Mouse (Mus musculus) liver, postnatal 0 days (tissue): ENCODE measurements around the gene Slc41a1. TPM values are rescaled to one million over a fixed set of nuclear protein-coding genes. Genes with fewer than 3 reads are reported as not detected.

Experiments
- ATAC-seq: fragments of 200-750 bp; cut with Nextera tagmentation; 2 replicates; pipeline ENCODE4 v1.8.0; 2017; ENCODE audit warnings: mild to moderate bottlenecking, moderate library complexity
- DNase-seq: peaks from one replicate; pipeline ENCODE4 v3.0.0-alpha.2; 2016
- H3K27ac ChIP-seq: fragments of 300-500 bp; sonication (generic); 2 replicates; pipeline ENCODE4 v1.5.1; 2014; ENCODE audit warnings: antibody characterized with exemption, moderate library complexity, mild to moderate bottlenecking, low read depth
- H3K27me3 ChIP-seq: fragments of 300-500 bp; sonication (generic); 2 replicates; pipeline ENCODE4 v1.6.1; 2014; ENCODE audit warnings: low read length, control low read depth, mixed read lengths; ENCODE audit not compliant: insufficient read depth
- H3K36me3 ChIP-seq: fragments of 300-500 bp; sonication (generic); replicated peaks from 2 replicates; pipeline ENCODE4 v1.6.1; 2014; ENCODE audit warnings: mild to moderate bottlenecking, control low read depth, low read length, moderate library complexity, mixed read lengths; ENCODE audit not compliant: insufficient read depth
- H3K4me1 ChIP-seq: fragments of 300-500 bp; sonication (generic); 2 replicates; pipeline ENCODE4 v1.6.1; 2014; ENCODE audit warnings: antibody characterized with exemption, mild to moderate bottlenecking, control low read depth; ENCODE audit not compliant: insufficient read depth
- H3K4me2 ChIP-seq: fragments of 300-500 bp; sonication (generic); 2 replicates; pipeline ENCODE4 v1.6.1; 2014; ENCODE audit warnings: low read depth, mild to moderate bottlenecking, low read length, moderate library complexity, mixed read lengths
- H3K4me3 ChIP-seq: fragments of 300-500 bp; sonication (generic); 2 replicates; pipeline ENCODE4 v1.5.1; 2014; ENCODE audit warnings: low read depth, low read length
- H3K9ac ChIP-seq: fragments of 300-500 bp; sonication (generic); replicated peaks from 2 replicates; pipeline ENCODE4 v1.6.1; 2014; ENCODE audit warnings: mild to moderate bottlenecking, moderate library complexity
- H3K9me3 ChIP-seq: fragments of 300-500 bp; sonication (generic); 2 replicates; pipeline ENCODE4 v1.6.1; 2016; ENCODE audit warnings: mild to moderate bottlenecking, control low read depth, low read length, mixed read lengths
- CTCF ChIP-seq: sonication (generic); IDR thresholded peaks from 2 replicates; pipeline ENCODE4 v1.5.1; 2016; ENCODE audit warnings: antibody characterized with exemption, low read depth
- EP300 ChIP-seq: IDR thresholded peaks from 2 replicates; pipeline ENCODE4 v1.6.1; 2016; ENCODE audit warnings: antibody characterized with exemption, low read depth, mild to moderate bottlenecking
- WGBS: fragments of 180-500 bp; shearing (Covaris S2); extraction: QIAGEN DNeasy Blood & Tissue Kit; methylation state at CpG from one replicate; pipeline ENCODE4 v1.1.7; 2014; ENCODE audit not compliant: insufficient replicate concordance; 5-methylcytosine and 5-hydroxymethylcytosine counted together
- polyA plus RNA-seq: library from polyadenylated mRNA; unstranded; fragments of >200 nt; fragmentation: Nextera tagmentation; extraction: Ambion mirVana; gene quantifications from 2 replicates; pipeline ENCODE4 v1.2.1, GENCODE M21; 2015

The Slc41a1 gene
- polyA plus RNA-seq, 1 experiment from 2014 or later: 0.81 TPM

DNA sequence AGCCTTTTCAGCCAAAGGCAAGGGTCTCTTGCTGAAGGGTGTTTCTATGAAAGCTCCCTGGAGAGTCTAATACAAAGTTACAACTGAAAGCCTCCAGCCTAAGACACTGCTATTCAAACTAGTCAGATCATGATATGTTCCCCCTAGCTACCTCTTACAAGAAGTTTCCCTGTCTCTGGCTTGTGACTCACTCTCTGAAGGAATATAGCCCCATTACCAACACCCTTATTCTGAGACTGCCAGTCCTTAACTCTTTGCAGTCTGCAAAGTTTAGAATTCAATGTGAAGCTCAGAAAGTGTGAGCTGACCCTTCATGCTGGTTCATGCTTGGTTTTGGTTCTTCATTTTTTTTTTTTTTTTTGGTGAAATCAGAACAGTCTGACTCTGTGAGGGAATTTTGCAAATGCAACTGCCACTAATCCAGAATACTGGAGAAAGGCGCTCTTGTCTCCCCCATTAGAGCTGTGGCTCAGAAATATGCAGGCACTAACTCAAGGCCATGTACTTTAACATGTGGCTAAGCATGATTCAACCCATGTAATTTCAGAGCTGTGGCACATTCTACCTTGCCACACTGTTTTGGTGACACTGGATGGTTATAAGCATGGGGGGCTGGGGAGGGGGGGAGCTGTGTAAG lies 4.3 kb upstream of the Slc41a1 start:
- Histone ChIP-seq H3K4me1 (peaks cover 10% of the 10 kb centered on the region), H3K4me3 (no peak overlapping the region), H3K36me3 (no peaks in the 10 kb centered on the region), H3K27me3 (no peaks in the 10 kb centered on the region), H3K27ac (no peak overlapping the region), H3K9ac (no peak overlapping the region), H3K9me3 (no peaks in the 10 kb centered on the region; the same call in 1 of the 2 replicates), H3K4me2 (no peak overlapping the region)
- no peak for TF ChIP-seq CTCF
- no peak for TF ChIP-seq EP300
- 83% methylated on average over 1 of the region's 1 CpGs for WGBS
- no peak for ATAC-seq
- DNase-seq: no peak

DNA sequence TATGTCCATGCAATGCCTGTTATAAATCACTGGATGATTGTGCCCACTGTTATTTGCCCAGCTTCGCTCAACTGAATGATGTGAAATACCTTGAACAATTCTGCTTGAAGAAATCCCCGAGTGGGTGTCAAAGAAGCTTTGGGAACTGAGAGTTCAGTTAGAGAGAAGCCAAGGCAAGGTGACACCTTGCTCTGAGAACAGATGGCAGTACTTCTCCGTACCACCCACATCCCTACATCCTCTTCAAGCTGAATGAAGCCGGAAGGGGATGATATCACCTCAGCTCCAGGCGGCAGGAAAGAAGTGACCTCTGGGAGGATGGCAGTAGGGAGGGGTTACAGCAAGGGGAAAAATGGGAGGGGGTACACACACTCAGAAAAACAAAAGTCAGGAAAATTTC lies 3.7 kb upstream of the Slc41a1 start:
- Histone ChIP-seq H3K9me3 (no peaks in the 10 kb centered on the region; the same call in 1 of the 2 replicates), H3K4me3 (no peak overlapping the region), H3K9ac (no peak overlapping the region), H3K4me2 (no peak overlapping the region), H3K4me1 (peaks cover 10% of the 10 kb centered on the region), H3K36me3 (no peaks in the 10 kb centered on the region), H3K27me3 (no peaks in the 10 kb centered on the region), H3K27ac (no peak overlapping the region)
- no peak for TF ChIP-seq EP300
- TF ChIP-seq CTCF: no peak
- no peak for ATAC-seq
- DNase-seq: no peak
- WGBS: 51% methylated on average over 5 of the region's 5 CpGs

DNA sequence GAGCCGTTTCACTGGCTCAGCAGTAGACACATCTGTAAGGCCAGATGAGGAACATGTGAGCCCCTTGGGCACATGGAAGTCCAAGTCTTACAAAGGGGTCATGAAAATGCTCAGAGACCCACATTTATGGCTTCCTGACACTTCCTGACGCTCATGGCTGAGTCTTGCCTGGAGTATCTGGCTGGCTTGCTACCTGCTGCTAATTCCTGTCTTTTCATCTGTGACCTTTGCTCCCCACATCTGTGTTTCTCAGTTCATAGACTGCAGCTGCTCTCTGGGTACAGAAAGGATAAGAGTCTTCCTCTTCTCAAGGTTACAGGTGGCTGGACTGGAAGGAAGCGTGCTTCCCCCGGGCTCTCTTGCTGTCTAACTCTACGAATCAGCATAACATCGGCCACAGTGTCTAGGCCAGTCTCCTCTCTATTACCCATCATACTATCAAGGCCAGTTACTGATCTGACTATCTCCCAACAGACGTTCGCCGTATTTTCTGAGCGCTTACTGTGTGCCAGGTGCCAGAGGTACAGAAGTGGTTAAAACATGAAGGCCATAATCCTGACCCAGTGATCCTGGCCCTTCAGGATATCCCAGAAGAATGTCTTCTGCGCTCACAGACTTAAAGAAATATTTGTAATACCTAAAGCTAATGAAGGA lies 2.6 kb upstream of the Slc41a1 start:
- ATAC-seq: no peak

DNA sequence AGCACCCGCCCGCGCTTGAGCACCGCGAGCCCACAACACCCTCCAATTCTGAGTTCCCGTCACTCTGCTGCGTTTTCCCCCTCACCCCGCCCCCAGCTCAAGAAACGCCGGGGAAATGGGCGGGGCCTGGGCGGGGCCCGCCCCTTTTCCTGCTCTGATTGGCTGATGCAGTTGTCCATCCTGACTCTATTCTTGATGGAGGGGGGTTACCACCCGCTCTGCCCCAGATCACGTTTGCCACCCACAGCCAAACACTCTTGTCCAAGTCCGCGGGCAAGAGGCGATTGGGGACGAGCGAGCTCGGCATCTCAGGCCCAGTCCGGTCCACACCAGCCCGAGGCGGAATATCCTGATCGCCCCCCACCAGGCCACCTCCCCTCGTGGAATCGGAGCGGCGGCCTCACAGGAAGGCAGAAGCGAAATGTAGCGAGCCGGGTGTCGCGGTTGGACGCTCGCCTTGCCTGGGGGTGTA lies 530 bp downstream of the Slc41a1 start:
- peaks cover 12% of the 10 kb centered on the region for H3K4me1 ChIP-seq
- peak overlapping the region; percentile 63 for H3K9ac ChIP-seq
- peak overlapping the region; percentile 11 for H3K27ac ChIP-seq
- H3K4me3 ChIP-seq: peak overlapping the region; percentile 58
- H3K9me3 ChIP-seq: no peaks in the 10 kb centered on the region
- peak; percentile 95 for ATAC-seq
- WGBS: 1% methylated on average over 30 of the region's 36 CpGs
- no peak for TF ChIP-seq CTCF
- peak; percentile 8; the same call in 1 of the 2 replicates for TF ChIP-seq EP300
- peak; percentile 95 for DNase-seq
- peak overlapping the region; percentile 88 for H3K4me2 ChIP-seq
- no peaks in the 10 kb centered on the region for H3K36me3 ChIP-seq
- no peaks in the 10 kb centered on the region for H3K27me3 ChIP-seq

More for the DNA sequence above, 2.6 kb upstream of the Slc41a1 start:
- DNase-seq: no peak
- H3K27me3 ChIP-seq: no peaks in the 10 kb centered on the region
- TF ChIP-seq CTCF (no peak), EP300 (no peak)
- WGBS: 83% methylated on average over 11 of the region's 11 CpGs
- no peak overlapping the region for H3K4me2 ChIP-seq
- H3K36me3 ChIP-seq: no peaks in the 10 kb centered on the region
- no peak overlapping the region for H3K9ac ChIP-seq
- no peak overlapping the region for H3K27ac ChIP-seq
- H3K4me3 ChIP-seq: no peak overlapping the region
- peaks cover 12% of the 10 kb centered on the region for H3K4me1 ChIP-seq
- H3K9me3 ChIP-seq: no peaks in the 10 kb centered on the region

DNA sequence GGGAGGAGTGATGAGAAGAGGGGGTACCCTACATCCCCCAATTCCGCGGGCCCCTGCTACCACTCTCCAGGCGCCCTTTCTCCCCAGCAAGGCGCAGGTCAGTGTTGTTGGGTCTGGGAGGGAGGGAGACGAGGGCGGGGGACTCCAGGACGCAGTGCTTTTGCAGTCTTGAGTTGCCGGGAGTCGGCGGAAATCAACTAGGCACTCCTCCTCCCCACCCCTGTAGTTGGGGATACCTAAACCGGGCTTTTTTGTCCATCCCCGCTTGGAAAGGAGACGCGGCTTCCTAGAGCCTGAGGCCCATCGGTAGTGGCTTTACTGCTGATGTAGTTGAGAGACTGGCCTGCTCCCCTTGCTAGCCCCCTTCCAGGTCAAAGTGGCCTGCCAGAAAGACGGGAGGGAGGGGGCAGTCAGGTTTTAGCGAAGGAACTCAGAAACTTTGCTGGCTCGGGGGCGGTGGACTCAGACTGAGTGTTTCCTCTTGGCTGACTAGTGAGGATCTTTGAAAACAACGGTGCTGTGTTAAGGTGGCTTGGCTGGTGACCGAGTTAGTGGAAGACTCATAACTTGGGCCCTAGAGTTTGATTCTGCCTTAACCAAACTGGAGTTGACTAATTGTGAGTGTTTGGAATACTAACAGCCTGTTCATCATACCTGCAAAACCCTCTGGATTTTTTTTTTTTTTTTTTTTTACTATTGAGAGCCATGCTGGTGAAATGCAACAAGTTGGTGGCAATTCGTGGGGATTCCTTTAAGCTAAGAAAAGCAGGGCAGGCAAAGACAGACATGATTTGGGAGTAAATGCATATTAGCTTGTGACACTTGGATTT lies 1.2 kb downstream of the Slc41a1 start:
- peak overlapping the region; percentile 58 for H3K4me3 ChIP-seq
- peak overlapping the region; percentile 88 for H3K4me2 ChIP-seq
- no peaks in the 10 kb centered on the region for H3K27me3 ChIP-seq
- ATAC-seq (peak; percentile 51), DNase-seq (no peak)
- peak overlapping the region; percentile 63 for H3K9ac ChIP-seq
- H3K36me3 ChIP-seq: no peaks in the 10 kb centered on the region
- peaks cover 12% of the 10 kb centered on the region for H3K4me1 ChIP-seq
- no peak for TF ChIP-seq EP300
- no peak for TF ChIP-seq CTCF
- no peaks in the 10 kb centered on the region for H3K9me3 ChIP-seq
- WGBS: 4% methylated on average over 20 of the region's 22 CpGs
- H3K27ac ChIP-seq: peak overlapping the region; percentile 11

DNA sequence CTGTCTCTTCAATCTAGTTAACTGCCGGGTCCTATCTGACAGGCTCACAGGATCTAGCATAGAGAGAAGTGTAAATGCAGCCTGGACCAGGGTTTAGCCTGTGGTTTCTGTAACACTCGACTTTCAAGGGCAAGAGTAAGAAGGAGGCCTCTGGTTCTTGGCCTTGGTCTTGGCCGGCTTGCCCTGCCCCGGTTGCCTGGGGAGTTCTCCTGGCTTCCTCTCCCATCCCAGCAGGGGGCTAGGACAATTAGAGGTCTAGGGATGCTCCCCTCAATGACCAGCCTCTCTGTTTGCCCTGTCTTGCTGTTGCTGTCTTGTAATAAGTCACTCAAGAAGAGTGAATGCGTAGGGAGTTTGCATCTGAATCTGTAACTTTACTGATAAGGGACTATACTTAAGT lies 2.0 kb downstream of the Slc41a1 start:
- no peaks in the 10 kb centered on the region for H3K27me3 ChIP-seq
- H3K4me3 ChIP-seq: no peak overlapping the region
- TF ChIP-seq EP300 (no peak), CTCF (no peak)
- DNase-seq: no peak
- no peak overlapping the region for H3K27ac ChIP-seq
- no peak overlapping the region for H3K9ac ChIP-seq
- no peaks in the 10 kb centered on the region for H3K36me3 ChIP-seq
- no peak for ATAC-seq
- H3K4me2 ChIP-seq: peak overlapping the region; percentile 88
- H3K4me1 ChIP-seq: peaks cover 12% of the 10 kb centered on the region
- H3K9me3 ChIP-seq: no peaks in the 10 kb centered on the region
- 48% methylated on average over 5 of the region's 5 CpGs for WGBS
